Mouse (Mus musculus) limb, embryonic 10.5 days (tissue): ENCODE results near the gene Taf1a. TPM values are rescaled to one million over a fixed set of nuclear protein-coding genes. Genes with fewer than 3 reads are reported as not detected.

Experiments used
- DNase-seq: peaks from one replicate; pipeline ENCODE4 v3.0.0-alpha.2; 2017; ENCODE audit warnings: low spot score
- H3K27ac ChIP-seq: fragments of 300-500 bp; sonication (generic); 2 replicates; pipeline ENCODE4 v1.5.1; 2016; ENCODE audit warnings: mild to moderate bottlenecking
- H3K27me3 ChIP-seq: fragments of 300-500 bp; sonication (generic); 2 replicates; pipeline ENCODE4 v1.6.1; 2016; ENCODE audit warnings: low read depth, mild to moderate bottlenecking; ENCODE audit not compliant: poor library complexity, severe bottlenecking
- H3K36me3 ChIP-seq: fragments of 300-500 bp; sonication (generic); 2 replicates; pipeline ENCODE4 v1.6.1; 2016; ENCODE audit warnings: mild to moderate bottlenecking, moderate library complexity
- H3K4me1 ChIP-seq: fragments of 300-500 bp; sonication (generic); 2 replicates; pipeline ENCODE4 v1.6.1; 2016
- H3K4me3 ChIP-seq: fragments of 300-500 bp; sonication (generic); 2 replicates; pipeline ENCODE4 v1.5.1; 2016; ENCODE audit warnings: mild to moderate bottlenecking, moderate library complexity
- H3K9me3 ChIP-seq: fragments of 300-500 bp; sonication (generic); replicated peaks from 2 replicates; pipeline ENCODE4 v1.6.1; 2016; ENCODE audit warnings: mild to moderate bottlenecking
- WGBS: fragments of 180-500 bp; shearing (Covaris S2); methylation state at CpG from one replicate; pipeline ENCODE4 v1.1.7; 2016; 5-methylcytosine and 5-hydroxymethylcytosine counted together
- polyA plus RNA-seq: library from polyadenylated mRNA; unstranded; fragments of >200 nt; fragmentation: Nextera tagmentation; extraction: Ambion mirVana; gene quantifications from 2 replicates; pipeline ENCODE4 v1.2.1, GENCODE M21; 2016

Taf1a gene
- polyA plus RNA-seq, 1 experiment from 2014 or later: 23.8 TPM

GRCm38 (mm10) chr1:183424100-183424499 is 35.3 kb downstream of the Taf1a start:
- no peak for DNase-seq
- H3K36me3 ChIP-seq: no peaks in the 10 kb centered on the region
- no peak overlapping the region for H3K27ac ChIP-seq
- no peak overlapping the region for H3K4me3 ChIP-seq
- no peaks in the 10 kb centered on the region for H3K9me3 ChIP-seq
- no peaks in the 10 kb centered on the region for H3K4me1 ChIP-seq
- H3K27me3 ChIP-seq: no peaks in the 10 kb centered on the region
- WGBS: 96% methylated on average over 7 of the region's 7 CpGs

- H3K9me3 ChIP-seq: no peaks in the 10 kb centered on the region
- peaks cover 17% of the 10 kb centered on the region for H3K4me1 ChIP-seq
- H3K36me3 ChIP-seq: no peaks in the 10 kb centered on the region
- DNase-seq: no peak
- WGBS: 90% methylated on average over 9 of the region's 9 CpGs
- H3K27me3 ChIP-seq: no peaks in the 10 kb centered on the region
- H3K4me3 ChIP-seq: no peak overlapping the region
- H3K27ac ChIP-seq: no peak overlapping the region
Observed at GRCm38 (mm10) chr1:183434918-183435317, 46.1 kb downstream of the Taf1a start.

- peaks cover 20% of the 10 kb centered on the region for H3K4me1 ChIP-seq
- no peaks in the 10 kb centered on the region for H3K36me3 ChIP-seq
- peak; percentile 72 for DNase-seq
- 0 out of 2 replicates have a peak overlapping the region, but pooled peaks have one; percentile 24 for H3K4me3 ChIP-seq
- 0 out of 2 replicates have a peak overlapping the region, but pooled peaks have one; percentile 46 for H3K27ac ChIP-seq
- no peaks in the 10 kb centered on the region for H3K27me3 ChIP-seq
- H3K9me3 ChIP-seq: no peaks in the 10 kb centered on the region
- 28% methylated on average over 22 of the region's 22 CpGs for WGBS
Observed at GRCm38 (mm10) chr1:183439036-183439435, 50.3 kb downstream of the Taf1a start.

GRCm38 (mm10) chr1:183442015-183442774 is 53.4 kb downstream of the Taf1a start:
- no peaks in the 10 kb centered on the region for H3K9me3 ChIP-seq
- H3K27me3 ChIP-seq: no peaks in the 10 kb centered on the region
- 0 out of 2 replicates have a peak overlapping the region, but pooled peaks have one; percentile 9 for H3K4me3 ChIP-seq
- H3K36me3 ChIP-seq: no peaks in the 10 kb centered on the region
- H3K27ac ChIP-seq: no peak overlapping the region
- H3K4me1 ChIP-seq: peaks cover 20% of the 10 kb centered on the region
- 26% methylated on average over 19 of the region's 19 CpGs for WGBS
- peak; percentile 85 for DNase-seq

GRCm38 (mm10) chr1:183453066-183453465 is 64.3 kb downstream of the Taf1a start:
- 25% methylated on average over 3 of the region's 3 CpGs for WGBS
- no peaks in the 10 kb centered on the region for H3K27me3 ChIP-seq
- no peaks in the 10 kb centered on the region for H3K9me3 ChIP-seq
- H3K36me3 ChIP-seq: no peaks in the 10 kb centered on the region
- H3K4me1 ChIP-seq: no peaks in the 10 kb centered on the region
- no peak for DNase-seq
- H3K4me3 ChIP-seq: no peak overlapping the region
- no peak overlapping the region for H3K27ac ChIP-seq

Other genes starting within 250 kb of the Taf1a start
- 21.8 and 23.1 TPM in 2 replicates for gene Disp1, start 167.5 kb upstream of the Taf1a start, polyA plus RNA-seq
- gene Aida, start 92.4 kb upstream of the Taf1a start, polyA plus RNA-seq: 45.1 and 45.7 TPM in 2 replicates
- gene Brox, start 91.7 kb upstream of the Taf1a start, polyA plus RNA-seq: 29.8 and 35.1 TPM in 2 replicates
- gene Mia3, start 19.4 kb upstream of the Taf1a start, polyA plus RNA-seq: 79.3 and 103 TPM in 2 replicates
- gene Hhipl2, start 29.2 kb downstream of the Taf1a start, polyA plus RNA-seq: 0.10 and 0.26 TPM in 2 replicates